Mouse (Mus musculus) cerebellum, postnatal 14 days (tissue): Measurements from ENCODE around the gene Nup133.
"Not testable (repeated sequence)": the region's sequence is repeated elsewhere in the genome, so short reads cannot be mapped to it uniquely, and the experiment has no call there.

Experiments
- DNase-seq, 2 experiments: peaks; one replicate each; pipeline ENCODE4 v3.0.0; 2021; ENCODE audit warnings: mixed read lengths in 2 of 2

The Nup133 gene

DNA sequence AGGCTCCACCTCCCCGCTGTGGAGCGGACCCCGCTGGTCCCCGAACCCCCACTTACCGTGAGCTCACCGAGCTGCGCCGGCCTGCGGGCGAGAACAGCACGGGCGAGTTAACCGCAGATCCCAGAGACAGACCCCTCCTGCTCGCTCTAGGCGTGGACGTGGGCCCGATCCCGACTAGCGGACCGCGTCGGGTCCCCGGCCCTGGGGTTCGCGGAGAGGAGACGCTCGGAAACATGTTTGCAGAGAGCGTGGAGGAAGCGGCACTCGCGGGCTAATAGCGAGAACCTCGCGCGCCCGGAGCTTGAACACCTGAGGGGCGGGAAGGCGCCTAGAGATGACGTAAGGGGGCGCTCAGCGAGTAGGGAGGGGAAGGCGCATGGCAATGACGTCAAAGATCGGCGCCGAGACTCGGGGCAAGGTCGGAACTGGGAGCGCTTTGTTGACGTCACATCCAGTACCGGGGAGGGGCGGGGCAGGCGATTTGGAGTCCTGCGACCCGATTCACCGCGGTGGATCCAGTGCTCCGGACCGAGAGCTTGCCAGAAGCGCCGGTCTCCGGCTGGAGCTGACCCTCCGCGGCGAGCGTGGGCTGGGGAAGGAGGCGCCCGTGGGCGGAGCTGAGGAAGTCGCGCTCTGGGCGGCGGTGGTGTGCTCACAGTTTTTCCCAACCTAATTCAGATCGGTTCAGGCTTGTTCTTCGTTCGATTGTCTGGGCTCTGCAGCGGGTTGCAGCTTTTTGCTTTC lies at the start of gene Nup133:
Gene Nup133 (minus strand): TSS at position 324 of the 744 bp plus-strand sequence.
- DNase-seq = peak; percentile 100

DNA sequence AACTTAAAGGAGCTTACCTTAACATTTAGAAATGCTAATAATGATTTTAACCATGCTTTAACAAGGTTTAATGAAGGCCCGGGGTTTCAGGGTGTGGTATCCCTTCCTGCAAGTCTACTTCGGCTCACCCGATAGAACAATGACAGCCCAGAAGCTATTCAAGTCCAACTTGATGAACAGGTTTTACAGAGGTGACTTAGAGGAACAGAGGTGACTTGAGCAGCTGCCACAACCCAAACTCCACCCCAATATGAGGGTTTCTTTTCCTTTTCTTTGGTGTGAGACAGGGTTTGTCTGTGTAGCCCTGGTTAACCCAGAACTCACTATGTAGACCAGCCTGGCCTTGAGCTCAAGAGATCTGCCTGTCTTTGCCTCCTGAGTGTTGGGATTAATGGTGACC lies 44.9 kb upstream of the Nup133 start:
- no peak for DNase-seq

DNA sequence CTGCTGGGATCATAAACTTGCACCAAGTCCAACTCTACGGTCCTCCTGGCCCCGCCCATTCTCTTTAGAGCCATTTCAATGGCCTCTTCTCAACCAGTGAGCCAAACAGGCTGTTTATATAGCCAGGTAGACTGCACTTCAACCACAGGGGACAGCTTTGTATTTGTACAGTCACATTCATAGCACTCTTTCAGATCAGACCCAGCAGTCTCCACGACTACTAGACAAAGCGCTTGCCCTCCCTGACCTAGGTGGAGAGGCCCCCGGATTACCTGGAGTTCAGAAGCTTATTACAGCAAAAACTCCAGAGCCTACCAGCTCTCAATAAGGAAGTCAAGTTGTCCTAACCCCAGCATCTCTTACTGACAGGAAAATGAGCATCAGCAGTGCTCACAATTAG lies 44.5 kb upstream of the Nup133 start:
- no peak for DNase-seq

DNA sequence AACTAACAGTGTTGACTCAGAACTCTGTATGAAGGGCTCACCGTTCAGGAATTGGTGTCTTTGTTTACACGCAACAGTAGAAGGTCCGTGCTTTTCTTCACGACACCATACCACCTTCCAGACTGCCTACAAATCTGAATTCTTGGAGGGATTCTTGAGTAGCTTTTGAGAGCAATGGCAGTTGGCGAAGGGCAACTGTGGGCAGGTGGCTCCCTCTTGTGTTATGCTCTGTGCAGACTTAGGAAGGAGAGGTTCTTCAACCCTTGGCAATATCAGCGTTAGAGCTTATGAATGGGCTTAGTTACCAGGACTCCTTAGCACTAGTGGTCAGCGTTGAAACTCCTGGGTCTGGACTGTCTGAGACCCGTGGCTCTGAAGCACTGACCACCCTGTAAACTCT lies 43.5 kb upstream of the Nup133 start:
- DNase-seq = peak; percentile 17 to 21

DNA sequence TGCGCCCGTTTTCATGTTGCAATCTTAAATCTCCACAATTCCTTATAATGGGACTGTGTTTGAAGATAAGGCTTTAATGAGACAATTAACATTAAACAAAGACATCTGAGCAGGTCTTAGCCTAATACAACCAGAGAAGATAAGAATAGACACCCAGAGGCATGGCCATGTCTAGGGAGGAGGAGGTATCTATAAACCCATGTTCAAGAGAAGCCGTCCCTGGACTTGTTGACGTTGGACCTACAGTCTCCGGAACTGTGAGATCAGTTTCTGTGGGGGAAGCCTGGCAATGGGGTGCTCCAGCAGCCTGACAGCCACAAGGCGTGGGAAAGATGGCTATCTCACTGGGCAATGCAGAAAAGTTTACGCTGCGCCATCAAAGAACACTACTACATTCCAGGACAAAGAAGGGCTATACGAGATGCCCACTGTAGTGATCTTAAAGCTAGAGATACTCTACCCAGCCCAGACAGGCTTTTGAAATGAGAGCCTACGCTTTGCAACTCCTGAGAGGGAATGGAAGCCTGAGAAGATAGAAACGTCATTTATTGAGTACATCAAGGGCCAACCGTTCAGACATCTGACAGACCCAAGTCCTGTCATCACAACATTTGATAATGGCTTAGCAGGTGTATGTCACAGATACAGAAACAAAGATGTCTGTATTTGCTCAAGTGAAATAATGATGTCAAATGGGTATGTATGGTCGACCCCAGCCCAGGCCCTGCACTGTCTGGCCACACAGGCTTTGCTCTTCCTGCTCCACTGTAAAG lies 41.4 kb upstream of the Nup133 start:
- no peak for DNase-seq

DNA sequence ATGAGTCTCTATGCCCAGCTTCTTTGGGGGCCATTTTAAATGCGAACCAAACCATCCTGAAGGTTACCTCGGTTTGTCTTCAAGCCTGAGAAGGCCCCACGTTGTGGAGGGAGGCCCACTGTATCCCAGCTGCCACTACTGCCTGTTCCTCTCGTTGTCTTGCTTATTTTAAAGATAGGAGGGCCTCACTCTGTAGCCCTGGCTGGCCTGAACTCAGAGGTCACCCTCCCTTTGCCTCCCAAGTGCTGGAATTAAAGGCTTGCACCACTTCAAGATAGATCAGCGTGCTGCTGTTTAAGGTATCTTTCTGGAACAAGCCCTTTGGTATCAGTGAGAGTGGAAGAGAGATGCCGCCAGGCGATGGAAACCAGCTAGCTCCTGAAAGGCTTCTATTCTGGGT lies 40.1 kb upstream of the Nup133 start:
- no peak for DNase-seq

DNA sequence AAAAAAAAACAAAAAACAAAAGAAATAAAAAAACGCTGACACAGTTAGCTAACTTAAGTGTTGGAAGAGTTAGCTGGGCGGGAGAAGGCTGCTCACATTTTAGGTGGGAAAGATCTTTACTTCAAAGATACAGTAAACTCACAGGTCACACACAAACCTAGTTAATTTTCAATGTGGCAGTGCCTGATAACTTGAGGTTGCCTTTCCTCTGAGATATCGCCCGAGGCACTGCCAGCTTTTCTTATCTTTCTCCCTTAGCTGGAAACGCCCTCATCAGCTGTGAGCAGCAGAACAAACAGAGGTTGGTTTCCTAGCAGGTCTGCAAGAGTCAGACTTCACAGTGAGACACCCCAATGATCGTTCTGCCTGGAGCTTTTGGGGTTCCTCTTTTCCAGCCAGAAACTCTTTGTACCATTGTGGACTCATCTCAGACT lies 39.6 kb upstream of the Nup133 start:
- DNase-seq = no peak

DNA sequence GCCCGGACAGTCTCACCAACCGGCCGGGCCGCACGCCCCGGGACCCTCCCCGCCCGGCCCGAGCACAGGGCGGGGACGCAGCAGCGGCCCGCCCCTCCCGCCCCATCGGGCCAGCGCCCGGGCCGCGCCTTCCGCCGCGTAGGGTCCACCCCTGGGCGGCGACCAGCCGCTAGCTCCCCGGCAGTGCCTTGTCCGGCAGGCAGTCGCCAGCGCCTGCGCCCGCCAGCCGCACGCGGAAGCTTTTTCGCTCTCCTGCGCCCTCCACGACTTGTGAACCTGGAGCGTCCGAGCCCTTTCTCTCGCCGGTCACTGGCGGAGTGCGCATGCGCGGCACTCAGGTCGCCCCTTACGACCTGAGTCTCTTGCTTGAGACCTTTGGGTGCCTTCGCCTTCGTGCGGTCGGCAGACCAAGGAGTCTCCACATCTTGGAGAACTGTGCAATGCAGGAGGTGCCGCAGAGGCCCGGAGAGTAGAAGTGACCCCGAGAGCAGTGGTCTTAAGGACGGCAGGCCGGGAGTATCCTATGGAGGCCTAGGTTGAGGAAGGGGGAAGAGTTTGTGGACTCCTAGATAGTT lies 33.8 kb upstream of the Nup133 start, which contains the start of gene Abcb10:
Gene Abcb10 (minus strand): TSS at position 297 of the 575 bp plus-strand sequence.
- DNase-seq = peak; percentile 90 to 92

DNA sequence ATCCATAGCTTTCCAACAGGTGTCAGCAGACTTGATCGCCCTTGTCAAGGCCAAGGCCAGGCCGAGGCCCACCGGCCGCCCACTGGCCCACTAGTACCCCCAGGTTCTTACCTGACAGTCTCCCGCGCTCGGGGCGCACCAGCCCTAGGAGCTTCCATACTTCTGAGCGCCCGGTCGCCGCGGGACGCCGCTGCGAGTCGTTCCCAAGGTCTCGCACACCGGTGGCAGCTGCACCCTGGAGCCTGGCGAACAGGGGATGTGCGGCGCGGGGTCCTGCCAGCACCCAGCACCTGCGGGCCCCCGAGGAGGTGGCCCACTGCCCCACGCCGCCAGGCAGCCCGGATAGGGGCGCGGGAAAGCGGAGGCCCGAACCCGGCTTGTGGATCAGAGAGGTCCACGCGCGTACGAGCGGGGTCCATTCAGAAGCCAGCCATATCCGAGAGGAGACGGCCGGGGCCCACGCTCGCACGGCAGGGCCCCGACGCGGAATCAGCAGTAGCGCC lies 33.3 kb upstream of the Nup133 start:
- peak; percentile 52 to 53 for DNase-seq

DNA sequence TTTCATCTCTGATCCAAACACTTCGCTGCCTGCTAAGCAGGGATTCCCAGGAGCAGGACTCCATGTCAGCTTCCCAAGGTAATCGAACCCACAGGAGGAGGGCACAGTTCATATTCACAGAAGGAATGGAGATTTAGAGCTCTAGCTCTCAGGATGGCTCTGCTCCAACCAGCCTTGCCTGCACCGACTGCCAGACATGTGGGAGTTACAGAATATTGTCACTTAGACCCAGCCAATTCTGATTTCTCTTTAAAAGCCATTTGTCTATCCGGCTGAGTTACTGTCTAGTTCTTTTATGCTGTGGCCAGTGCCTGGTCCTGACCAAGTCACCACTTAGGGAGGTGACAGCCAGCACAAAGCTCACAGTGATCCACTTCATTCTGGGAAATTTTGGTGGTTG lies 32.6 kb upstream of the Nup133 start:
- peak; percentile 34 to 38 for DNase-seq

DNA sequence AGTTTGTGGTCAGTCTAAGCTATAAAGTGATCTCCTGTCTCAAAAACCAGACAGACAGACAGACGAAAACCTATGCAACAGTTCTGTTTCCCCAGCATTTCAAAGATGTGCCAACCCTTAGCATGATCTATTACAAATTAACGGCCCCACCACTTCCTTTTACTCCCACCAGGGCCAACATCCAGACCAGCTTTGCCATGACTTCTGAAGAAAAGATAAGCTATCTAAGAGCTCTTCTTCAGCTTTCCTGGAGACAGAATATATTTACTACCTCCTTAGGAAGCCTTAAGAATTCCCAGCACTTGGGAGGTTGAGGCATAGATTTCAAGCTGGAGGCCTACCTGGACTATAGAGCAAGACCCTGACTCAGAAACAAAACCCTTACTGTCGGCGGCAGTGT lies 31.2 kb upstream of the Nup133 start:
- no peak for DNase-seq

DNA sequence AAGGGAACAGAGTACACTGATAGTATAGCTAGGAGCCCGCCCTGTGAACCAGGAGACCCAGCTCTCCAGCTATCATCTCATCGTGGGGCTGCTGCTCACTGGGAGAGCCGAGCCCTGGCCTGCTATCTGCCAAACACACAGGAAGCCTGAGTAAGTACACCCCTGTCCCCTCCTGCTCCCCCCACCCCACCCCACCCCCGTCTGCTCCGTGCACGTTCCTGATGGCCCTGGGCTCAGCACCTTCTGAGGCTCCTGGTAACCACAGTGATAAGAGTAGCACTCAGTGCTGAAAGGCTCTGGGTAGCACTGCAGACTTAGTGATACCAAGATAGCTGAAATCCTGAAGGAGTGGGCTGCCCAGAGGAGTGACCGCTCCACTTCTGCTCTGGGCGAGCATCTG lies 29.9 kb upstream of the Nup133 start:
- no peak for DNase-seq

DNA sequence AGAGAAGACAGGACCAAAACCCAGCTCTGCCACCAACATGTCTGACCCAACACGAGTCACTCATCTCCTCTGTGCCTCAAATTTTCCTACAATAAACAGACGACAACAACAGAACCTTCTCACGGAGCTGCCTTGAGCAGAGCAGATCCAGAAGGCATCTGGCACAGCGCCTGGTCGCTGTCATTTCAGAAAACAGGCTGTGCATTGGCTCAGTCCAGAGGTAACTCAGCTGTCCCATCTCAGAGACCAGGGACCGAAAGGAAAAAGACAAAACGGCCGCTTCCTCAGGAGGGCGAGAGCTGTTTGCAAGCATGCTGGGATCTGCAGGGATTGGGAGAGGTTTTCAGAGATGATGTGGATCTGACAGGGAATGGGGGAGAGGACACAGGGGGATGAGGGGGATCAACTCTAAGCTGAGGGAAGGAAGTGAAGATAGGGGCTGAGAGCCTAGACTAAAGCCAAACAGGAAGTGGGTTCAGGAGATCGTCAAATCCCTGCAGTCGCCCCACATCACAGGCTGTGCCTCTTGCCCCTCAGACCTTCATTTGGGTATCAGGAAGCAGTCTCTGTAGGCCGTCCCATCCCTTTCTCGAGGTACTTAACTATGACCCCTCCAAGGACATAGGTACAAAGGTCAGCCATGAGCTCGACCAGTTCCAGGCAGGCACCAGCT lies 29.2 kb upstream of the Nup133 start:
- DNase-seq = peak; percentile 60 to 72

DNA sequence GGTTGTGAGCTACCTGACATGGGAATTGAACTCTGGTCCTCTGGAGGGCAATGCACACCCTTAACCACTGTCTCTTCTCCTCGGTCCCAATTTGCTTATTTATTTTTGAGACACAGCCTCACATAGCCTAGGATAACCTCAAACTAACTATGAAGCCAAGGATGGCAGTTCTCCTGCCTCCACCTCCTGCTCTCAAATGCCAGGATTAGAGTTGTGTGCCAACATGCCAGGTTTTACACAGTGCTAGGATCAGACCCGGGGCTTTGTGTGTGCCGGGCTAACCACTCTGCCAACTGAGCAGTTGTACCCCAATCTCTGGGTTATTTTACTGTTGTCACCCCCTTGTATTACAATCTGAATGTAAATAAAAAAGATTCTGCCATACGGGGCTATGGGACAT lies 28.4 kb upstream of the Nup133 start:
- DNase-seq = peak in 1 of 2 experiments; percentile 29

DNA sequence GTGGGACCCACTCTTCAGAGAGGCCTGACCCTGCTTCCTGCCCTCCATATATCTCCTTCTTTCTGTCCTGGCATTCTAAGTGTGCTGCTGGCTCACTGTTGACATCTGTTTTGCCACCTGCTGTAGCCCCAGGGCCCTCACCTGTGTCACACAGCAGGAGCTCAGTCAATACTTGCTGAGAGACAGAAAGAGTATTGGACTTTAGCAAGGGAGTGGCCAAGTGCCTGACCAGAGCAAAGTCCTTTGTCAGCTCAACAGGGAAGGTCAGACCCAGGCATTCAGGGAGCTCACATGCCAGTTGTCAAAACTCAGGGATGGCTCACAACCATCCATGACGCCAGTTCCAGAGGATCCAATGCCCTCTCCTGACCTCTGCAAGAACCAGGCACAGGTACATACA lies 24.4 kb upstream of the Nup133 start:
- DNase-seq = no peak

DNA sequence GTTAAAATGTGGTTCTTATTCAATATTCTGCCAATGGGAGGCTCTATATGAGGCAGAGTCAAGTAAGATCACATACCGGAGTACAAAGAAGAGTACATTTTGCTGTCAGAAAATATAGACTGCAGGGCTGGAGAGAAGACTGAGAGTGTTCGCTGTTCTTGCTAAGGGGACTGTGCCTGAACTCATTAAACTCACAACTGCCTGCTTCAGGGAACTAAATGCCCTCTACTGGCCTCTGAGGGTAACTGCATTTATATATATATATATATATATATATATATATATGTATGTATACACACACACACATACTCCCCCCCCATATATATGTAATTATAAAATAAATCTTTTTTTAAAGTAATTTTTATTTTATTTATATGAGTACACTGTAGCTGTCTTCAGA lies 17.8 kb upstream of the Nup133 start:
- DNase-seq = no peak

DNA sequence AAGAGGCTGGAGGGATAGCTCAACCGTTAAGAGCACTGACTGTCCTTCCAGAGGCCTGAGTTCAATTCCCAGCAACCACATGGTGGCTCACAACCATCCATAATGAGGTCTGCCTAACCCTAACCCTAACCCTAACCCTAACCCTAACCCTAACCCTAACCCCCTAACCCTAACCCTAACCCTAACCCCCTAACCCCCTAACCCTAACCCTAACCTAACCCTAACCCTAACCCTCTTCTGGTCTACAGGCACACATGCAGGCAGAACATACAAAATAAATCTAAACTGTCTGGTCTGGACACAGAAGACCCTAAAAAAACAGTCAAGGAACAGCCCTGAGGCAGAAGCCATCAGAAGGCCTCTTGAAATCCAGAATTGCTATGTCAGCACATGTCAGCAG lies 12.3 kb upstream of the Nup133 start:
- DNase-seq = no peak

DNA sequence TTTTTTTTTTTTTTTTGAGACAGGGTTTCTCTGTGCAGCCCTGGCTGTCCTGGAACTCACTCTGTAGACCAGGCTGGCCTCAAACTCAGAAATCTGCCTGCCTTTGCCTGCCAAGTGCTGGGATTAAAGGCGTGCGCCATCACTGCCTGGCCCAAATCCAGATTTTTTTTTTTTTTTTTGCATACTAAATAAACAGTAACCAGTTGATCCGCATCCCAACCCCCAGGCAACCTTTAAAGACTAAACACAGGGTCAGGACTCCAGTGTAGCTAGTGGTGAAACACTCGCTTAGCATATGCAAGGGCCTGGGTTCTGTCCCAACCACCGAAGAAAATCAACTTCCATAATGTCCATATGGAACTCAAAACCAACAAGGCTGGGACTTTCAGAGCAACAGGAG lies 11.5 kb upstream of the Nup133 start:
- DNase-seq = not testable (repeated sequence)

DNA sequence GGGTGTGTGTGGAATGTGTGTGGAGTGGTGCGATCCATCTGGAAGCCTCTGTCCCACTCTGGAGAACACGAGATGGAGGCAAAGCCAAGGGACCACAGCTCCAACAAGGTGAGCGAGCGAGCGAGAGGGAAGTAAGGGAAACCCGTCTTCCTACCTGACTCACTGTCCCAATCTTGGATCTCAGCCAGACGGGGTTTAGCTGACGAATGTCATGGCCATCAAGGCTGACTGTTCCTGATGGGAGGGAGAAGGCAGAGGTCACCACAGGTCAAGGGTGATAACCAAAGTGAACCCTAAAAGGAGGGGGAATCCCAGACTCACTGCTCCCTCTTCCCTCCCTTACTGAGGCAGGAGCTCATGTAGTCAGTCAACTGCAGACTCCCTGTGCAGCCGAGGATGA lies 11.0 kb upstream of the Nup133 start:
- peak in 1 of 2 experiments; percentile 26 for DNase-seq

DNA sequence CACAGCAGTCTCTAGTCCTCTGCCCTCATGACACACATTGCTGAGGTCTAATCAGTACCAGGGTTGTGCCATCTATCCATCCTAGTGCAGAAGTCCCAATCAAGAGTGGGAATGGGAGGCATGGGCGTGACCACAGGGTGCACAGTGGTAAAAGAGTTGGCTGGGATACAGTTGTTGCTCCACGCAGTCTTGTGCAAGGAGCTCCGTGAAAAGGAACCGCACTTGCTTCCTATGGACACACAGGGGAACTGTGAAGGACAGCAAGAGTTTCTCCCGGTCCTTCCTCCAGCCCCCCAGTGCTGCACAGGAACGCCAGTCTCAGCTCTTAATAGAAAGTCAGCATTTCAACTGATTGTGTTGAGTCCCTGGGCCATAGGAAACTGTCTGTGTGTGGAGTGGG lies 10.4 kb upstream of the Nup133 start:
- DNase-seq = no peak

DNA sequence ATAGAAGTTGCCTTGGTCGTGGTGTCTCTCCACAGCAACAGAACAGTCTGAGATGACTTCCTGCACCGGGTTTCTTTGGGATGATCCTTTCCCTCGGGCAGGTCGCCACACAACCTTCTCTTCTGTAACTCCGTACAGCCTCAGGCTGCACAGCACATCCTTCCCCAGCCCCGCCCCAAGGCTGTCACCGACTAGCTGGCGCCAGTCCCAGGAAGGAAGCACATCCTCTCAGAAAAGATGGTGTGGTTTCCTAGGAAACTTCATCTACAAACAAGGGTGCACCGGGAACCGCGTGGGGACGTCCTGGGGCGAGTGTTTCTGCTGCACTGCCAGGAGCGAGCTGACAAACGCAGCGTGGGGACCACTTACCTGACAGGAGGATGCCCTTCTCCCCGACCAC lies 9.1 kb upstream of the Nup133 start:
- DNase-seq = no peak

DNA sequence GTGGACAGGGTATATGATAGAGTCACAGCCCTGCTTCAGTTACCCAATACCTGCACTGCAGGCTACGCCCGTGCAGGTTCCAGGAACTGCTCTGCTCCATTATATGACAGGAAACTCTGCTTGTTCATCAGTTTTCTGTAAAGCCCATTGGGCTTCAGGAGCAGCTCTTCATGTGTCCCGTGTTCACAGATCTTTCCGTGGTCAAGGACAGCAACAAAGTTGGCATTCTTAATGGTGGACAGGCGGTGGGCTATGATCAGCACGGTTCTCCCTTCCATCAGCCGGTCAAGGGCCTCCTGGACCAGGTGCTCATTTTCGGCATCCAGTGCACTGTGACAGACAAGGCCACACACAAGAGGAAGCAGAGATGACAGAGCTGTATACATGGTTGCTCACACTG lies 5.2 kb upstream of the Nup133 start:
- no peak for DNase-seq

DNA sequence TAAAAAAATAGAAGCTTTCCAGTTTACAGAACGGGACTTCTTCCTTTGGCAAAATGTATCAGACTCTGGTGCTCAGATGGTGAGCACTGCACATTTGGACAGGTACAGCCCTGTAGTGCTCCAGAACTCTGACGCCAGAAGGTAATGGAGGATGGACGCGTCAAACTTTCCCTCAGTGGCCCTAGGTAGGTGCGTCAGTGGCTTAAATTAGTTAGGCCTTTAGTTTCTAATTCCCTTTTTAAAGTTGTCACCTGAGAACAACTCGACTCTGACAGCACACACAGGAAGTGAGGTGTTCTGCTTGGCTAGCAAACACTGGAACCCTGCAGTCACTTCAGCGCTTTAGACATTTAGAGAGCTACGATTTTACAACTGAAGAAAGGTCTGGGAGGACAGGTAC lies 4.6 kb upstream of the Nup133 start:
- DNase-seq = no peak
